Mouse (Mus musculus) olfactory bulb, adult 2 months (tissue): ENCODE data around the gene Anxa8. TPM values are rescaled to one million over a fixed set of nuclear protein-coding genes. Genes with fewer than 3 reads are reported as not detected.

Source experiments
- H3K27ac ChIP-seq: fragments of 200-500 bp; 2 replicates; pipeline ENCODE4 v1.5.1; 2012; ENCODE audit warnings: low read depth, low read length; ENCODE audit not compliant: insufficient read depth
- H3K4me1 ChIP-seq: fragments of 200-500 bp; 2 replicates; pipeline ENCODE4 v1.6.1; 2012; ENCODE audit warnings: low read length; ENCODE audit not compliant: control insufficient read depth, insufficient read depth
- H3K4me3 ChIP-seq: fragments of 200-500 bp; 2 replicates; pipeline ENCODE4 v1.5.1; 2012; ENCODE audit warnings: mild to moderate bottlenecking, low read depth, low read length, moderate library complexity; ENCODE audit not compliant: insufficient read depth
- CTCF ChIP-seq: fragments of 200-500 bp; IDR thresholded peaks from 2 replicates; pipeline ENCODE4 v1.5.1; 2012; ENCODE audit warnings: low read depth, mild to moderate bottlenecking, low read length, moderate library complexity; ENCODE audit not compliant: insufficient read depth
- POLR2A ChIP-seq: fragments of 200-500 bp; IDR thresholded peaks from 2 replicates; pipeline ENCODE4 v1.6.1; 2012; ENCODE audit warnings: mild to moderate bottlenecking, low read depth, low read length, moderate library complexity; ENCODE audit not compliant: insufficient read depth
- WGBS: fragments of 180-500 bp; shearing (Covaris S2); methylation state at CpG from one replicate; pipeline ENCODE4 v1.1.7; 2018; 5-methylcytosine and 5-hydroxymethylcytosine counted together
- polyA plus RNA-seq: library from polyadenylated mRNA; stranded (reverse); fragments of >200 nt; gene quantifications from 2 replicates; pipeline ENCODE4 v1.2.4, GENCODE M21; 2012; ENCODE audit warnings: low replicate concordance; ENCODE audit not compliant: missing spikeins, insufficient read depth, insufficient read length

Gene Anxa8
- polyA plus RNA-seq, 1 experiment, result not detected

DNA sequence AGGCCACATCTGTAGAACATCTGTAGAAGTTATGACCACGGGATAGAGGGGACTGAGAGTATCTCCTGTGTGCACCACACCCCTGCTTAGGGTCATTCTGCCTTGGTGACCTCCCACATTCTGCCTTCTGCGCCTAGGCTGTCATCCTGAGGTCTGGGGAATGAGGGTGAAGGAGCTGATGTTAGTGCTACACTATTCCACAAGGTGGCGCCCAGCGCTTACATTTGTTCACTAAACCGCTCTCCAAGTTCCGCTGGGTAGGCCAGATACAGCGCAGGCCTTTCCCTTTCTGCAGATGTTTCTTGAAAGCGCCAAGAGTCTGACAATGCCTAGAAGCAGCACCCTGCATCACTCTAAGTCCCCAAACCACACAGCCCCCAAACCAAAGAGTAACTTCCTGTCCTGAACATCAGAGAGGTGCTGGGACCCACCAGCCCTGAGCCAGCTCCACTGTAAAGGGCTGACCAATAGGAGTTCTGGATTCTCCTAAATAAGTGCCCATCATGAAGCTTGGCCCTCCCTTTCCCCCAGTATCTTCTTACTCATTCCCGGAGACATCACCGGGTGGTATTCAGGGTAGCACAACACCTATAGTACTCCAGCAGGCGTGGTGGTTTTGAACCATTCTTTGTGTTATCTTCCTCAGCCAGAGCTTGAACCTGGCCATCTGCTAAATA lies 5.3 kb upstream of the Anxa8 start:
- 13% methylated on average over 11 of the region's 11 CpGs for WGBS
- TF ChIP-seq CTCF, result no peak
- no peak for TF ChIP-seq POLR2A

DNA sequence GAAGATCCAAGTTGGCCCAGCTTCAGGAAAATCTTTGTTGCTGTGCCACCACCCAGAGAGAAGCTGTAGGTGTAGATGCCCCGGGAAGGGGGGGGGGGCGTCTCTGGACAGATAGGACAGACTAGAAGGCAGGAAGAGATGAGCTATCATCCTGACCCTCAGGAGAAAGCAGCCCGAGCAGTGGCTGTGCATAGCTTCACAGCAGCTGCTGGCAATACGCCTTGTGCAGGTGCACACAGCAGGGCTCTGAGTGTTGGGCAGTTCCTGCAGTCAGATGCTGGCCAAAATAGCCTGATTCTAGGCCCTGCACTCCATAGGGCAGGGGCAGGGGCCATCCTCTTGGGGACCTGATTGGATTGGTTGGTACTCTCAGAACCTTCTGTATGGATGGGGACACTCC lies 1.0 kb downstream of the Anxa8 start:
- H3K27ac ChIP-seq, result no peak overlapping the region
- WGBS, result 66% methylated on average over 4 of the region's 4 CpGs
- H3K4me1 ChIP-seq, result no peaks in the 10 kb centered on the region
- H3K4me3 ChIP-seq, result no peak overlapping the region
- TF ChIP-seq CTCF (no peak), POLR2A (no peak)

More for the DNA sequence above, 5.3 kb upstream of the Anxa8 start:
- no peaks in the 10 kb centered on the region for H3K4me1 ChIP-seq
- H3K27ac ChIP-seq, result no peak overlapping the region
- no peak overlapping the region for H3K4me3 ChIP-seq

DNA sequence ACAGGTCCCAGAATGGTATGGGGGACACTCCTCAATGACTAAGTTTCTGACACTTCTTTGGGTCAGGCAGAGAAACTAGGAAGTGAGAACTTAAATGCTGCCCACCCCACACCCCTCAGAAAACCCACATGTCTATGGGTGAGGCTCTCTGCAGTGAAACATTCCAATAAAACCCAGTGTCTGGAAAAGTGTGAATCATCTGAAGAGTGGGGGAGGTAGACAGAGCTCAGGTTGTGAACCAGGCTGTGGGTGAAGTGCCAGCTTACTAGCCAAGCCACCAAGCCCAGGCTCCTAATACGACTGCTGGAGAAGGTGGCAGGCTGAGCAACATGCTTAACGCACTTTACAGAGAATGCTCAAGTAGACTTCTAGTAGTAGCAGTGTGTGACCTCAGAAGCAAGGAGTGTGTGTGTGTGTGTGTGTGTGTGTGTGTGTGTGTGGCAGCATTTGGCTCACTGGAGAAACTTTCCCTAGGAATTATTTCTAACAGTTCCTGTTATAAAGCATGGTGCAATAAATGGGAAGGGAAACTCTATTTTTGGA lies 2.1 kb downstream of the Anxa8 start:
- no peaks in the 10 kb centered on the region for H3K4me1 ChIP-seq
- WGBS, result 57% methylated on average over 2 of the region's 2 CpGs
- H3K4me3 ChIP-seq, result no peak overlapping the region
- TF ChIP-seq POLR2A (no peak), CTCF (no peak)
- no peak overlapping the region for H3K27ac ChIP-seq

DNA sequence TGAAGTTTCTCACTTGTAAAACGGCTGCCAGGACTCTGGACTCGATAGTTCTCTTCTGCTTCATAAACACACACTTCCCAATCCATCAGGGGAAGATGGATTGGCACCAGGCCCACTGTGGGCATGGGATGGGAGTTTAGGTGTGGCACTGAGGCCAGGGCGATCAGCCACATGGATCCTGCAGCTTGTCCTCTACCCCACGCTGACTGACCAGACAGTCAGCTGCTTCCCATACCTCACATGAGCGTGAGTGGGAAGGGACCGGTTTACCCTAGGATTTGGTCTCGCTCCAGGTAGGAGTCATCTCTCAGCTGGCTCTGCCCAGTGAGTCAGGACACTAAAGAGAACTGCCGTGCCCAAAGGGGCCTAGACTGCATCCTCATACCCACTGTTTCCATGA lies 4.0 kb downstream of the Anxa8 start:
- 85% methylated on average over 8 of the region's 8 CpGs for WGBS
- Histone ChIP-seq H3K27ac (no peak overlapping the region), H3K4me3 (no peak overlapping the region), H3K4me1 (no peaks in the 10 kb centered on the region)
- TF ChIP-seq POLR2A (no peak), CTCF (no peak)

DNA sequence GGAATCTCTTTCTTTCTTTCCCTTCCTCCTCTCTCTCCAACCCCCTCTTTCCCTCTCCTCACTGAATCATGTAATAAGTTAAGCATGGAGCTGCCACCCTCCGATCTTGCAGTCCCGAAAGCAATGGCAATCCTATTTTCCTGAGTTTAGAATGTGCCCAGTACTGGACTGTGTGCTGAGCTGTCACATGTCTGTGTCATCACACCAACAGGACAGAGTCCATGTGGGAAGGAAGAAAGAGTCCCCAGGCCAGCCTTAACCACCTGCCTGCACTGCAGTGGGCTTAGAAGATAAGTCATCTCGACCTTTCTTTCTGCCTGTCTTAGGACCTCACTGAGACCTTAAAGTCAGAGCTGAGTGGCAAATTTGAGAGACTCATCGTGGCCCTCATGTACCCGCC lies 5.7 kb downstream of the Anxa8 start:
- 90% methylated on average over 5 of the region's 5 CpGs for WGBS
- TF ChIP-seq CTCF (no peak), POLR2A (no peak)
- Histone ChIP-seq H3K4me1 (peaks cover 2% of the 10 kb centered on the region; the same call in 1 of the 2 replicates), H3K4me3 (no peak overlapping the region), H3K27ac (no peak overlapping the region)

DNA sequence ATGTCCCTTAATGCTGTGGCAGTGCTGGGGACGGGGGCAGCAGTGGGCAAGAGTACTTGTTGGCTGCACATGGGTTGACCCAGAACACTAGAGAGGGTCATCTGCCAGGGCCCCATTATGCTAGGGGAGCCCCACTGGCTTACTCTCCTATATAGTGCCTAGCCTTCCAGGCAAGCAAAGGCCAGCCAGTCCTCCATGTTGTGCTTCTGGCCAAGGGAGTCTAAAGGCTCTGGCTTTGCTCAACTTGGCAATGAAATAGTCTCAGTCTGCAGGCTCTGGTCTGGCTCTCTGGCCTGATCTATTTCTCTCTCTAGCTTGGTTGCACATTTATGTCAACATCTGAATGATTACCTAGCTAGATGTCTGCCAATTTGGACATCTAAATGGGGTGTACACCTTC lies 7.1 kb downstream of the Anxa8 start:
- Histone ChIP-seq H3K27ac (no peak overlapping the region), H3K4me1 (peaks cover 2% of the 10 kb centered on the region; the same call in 1 of the 2 replicates), H3K4me3 (no peak overlapping the region)
- 88% methylated on average over 1 of the region's 1 CpGs for WGBS
- no peak for TF ChIP-seq POLR2A
- no peak for TF ChIP-seq CTCF

DNA sequence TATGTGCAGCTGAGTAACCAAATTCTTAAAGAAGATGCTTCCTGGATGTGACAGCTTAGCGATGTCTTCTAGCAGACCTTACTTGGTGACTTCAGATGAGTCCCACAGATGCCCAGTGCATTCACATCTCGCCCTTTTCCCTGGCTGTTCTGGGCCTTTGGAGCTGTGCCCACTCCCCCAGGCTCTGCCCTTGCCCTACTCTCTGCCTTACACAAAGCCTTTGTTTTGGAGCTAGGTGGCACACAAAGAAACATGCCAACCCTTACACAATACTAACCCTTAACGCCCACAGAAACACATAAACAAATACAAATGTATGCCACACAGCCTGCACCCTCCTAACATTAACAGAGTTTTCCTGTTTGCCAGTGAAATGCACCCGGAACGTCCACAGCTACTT lies 10.4 kb downstream of the Anxa8 start:
- H3K27ac ChIP-seq, result no peak overlapping the region
- TF ChIP-seq POLR2A, result no peak
- TF ChIP-seq CTCF, result no peak
- peaks cover 2% of the 10 kb centered on the region; the same call in 1 of the 2 replicates for H3K4me1 ChIP-seq
- 53% methylated on average over 5 of the region's 5 CpGs for WGBS
- H3K4me3 ChIP-seq, result no peak overlapping the region

DNA sequence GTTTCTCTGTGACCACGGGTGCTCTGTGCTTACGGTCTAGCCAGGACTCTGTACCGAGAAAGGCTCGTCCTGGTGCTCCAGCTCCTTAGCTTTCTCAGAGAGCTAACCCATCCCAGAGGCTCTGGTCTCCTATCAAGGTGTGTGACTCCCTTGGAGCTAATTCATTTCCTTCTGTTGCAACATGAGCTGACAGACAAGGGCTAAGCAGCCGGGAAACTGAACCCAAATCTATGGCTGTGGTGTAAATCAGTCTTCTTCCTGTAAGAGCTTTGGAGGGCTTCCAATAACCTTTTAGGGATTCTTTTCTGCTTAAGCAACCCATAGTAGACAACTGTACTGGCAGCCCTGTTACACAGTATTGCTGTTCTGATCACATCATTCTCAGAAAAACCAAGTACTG lies 16.8 kb downstream of the Anxa8 start, which contains the start of gene A630023A22Rik:
Gene A630023A22Rik (minus strand): TSS at position 154 of the 400 bp plus-strand sequence.
- Histone ChIP-seq H3K27ac (no peak within 1 kb of the TSS), H3K4me1 (no peaks in the 10 kb centered on the region), H3K4me3 (no peak within 1 kb of the TSS)
- TF ChIP-seq POLR2A (no peak), CTCF (no peak)
- WGBS, result 79% methylated on average over 5 of the region's 5 CpGs

DNA sequence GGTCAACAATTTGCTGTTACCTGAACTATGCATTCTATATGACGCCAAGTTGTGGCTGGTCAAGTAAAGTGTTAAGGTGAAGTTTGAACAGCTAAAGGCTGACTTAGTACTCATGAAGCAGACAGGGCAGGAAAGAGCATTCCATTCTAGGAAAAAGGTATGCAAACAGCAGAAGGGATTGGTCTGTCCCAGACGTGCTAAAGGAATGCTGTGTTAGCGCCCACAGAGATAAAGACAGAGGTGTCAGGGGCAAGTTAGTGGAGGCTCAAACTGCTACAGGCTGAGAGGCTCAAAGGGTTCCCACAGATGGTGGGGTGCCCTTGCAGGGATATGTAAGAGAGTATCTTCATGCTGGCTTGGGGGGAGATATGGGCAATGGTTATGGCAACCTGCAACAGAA lies 18.1 kb downstream of the Anxa8 start:
- Histone ChIP-seq H3K27ac (no peak overlapping the region), H3K4me1 (no peaks in the 10 kb centered on the region), H3K4me3 (no peak overlapping the region)
- TF ChIP-seq POLR2A (no peak), CTCF (no peak)
- 97% methylated on average over 3 of the region's 3 CpGs for WGBS
